Mouse (Mus musculus): ENCODE measurements around the gene St8sia2. TPM values are rescaled to one million over a fixed set of nuclear protein-coding genes. Genes with fewer than 3 reads are reported as not detected.

The St8sia2 gene
- polyA plus RNA-seq, 1 experiment from 2014 or later: 0.57 TPM

GRCm38 (mm10) chr7:73954441-73954840 is 59.0 kb downstream of the St8sia2 start:
- H3K4me3 ChIP-seq: no peak overlapping the region
- H3K36me3 ChIP-seq: no peaks in the 10 kb centered on the region
- no peaks in the 10 kb centered on the region for H3K27me3 ChIP-seq (replicated peaks)
- H3K4me1 ChIP-seq: no peaks in the 10 kb centered on the region
- H3K4me2 ChIP-seq: no peak overlapping the region
- no peak overlapping the region for H3K9ac ChIP-seq
- no peak for ATAC-seq
- 52% methylated on average over 5 of the region's 5 CpGs for WGBS (ENCODE audit: insufficient replicate concordance)
- no peaks in the 10 kb centered on the region for H3K9me3 ChIP-seq (replicated peaks)
- H3K27ac ChIP-seq: no peak overlapping the region

GRCm38 (mm10) chr7:73953131-73953530 is 60.4 kb downstream of the St8sia2 start:
- Histone ChIP-seq H3K4me2 (no peak overlapping the region), H3K27ac (no peak overlapping the region), H3K4me3 (no peak overlapping the region), H3K9me3 (replicated peaks) (no peaks in the 10 kb centered on the region), H3K9ac (no peak overlapping the region), H3K27me3 (replicated peaks) (no peaks in the 10 kb centered on the region), H3K36me3 (no peaks in the 10 kb centered on the region), H3K4me1 (no peaks in the 10 kb centered on the region)
- ATAC-seq: no peak
- WGBS (ENCODE audit: insufficient replicate concordance): 63% methylated on average over 4 of the region's 4 CpGs

- H3K27ac ChIP-seq: no peak overlapping the region
- H3K4me2 ChIP-seq: no peak overlapping the region
- ATAC-seq: no peak
- no peaks in the 10 kb centered on the region for H3K27me3 ChIP-seq (replicated peaks)
- no peaks in the 10 kb centered on the region for H3K36me3 ChIP-seq
- no peaks in the 10 kb centered on the region for H3K4me1 ChIP-seq
- no peaks in the 10 kb centered on the region for H3K9me3 ChIP-seq (replicated peaks)
- 68% methylated on average over 4 of the region's 4 CpGs for WGBS (ENCODE audit: insufficient replicate concordance)
- H3K9ac ChIP-seq: no peak overlapping the region
- no peak overlapping the region for H3K4me3 ChIP-seq
Observed at GRCm38 (mm10) chr7:73941640-73942039, 71.8 kb downstream of the St8sia2 start.

GRCm38 (mm10) chr7:73939236-73939635 is 74.3 kb downstream of the St8sia2 start:
- no peak for ATAC-seq
- no peak overlapping the region for H3K27ac ChIP-seq
- no peaks in the 10 kb centered on the region for H3K36me3 ChIP-seq
- H3K27me3 ChIP-seq (replicated peaks): no peaks in the 10 kb centered on the region
- H3K4me1 ChIP-seq: no peaks in the 10 kb centered on the region
- no peak overlapping the region for H3K4me3 ChIP-seq
- no peak overlapping the region for H3K4me2 ChIP-seq
- H3K9ac ChIP-seq: no peak overlapping the region
- no peaks in the 10 kb centered on the region for H3K9me3 ChIP-seq (replicated peaks)
- WGBS (ENCODE audit: insufficient replicate concordance): 69% methylated on average over 8 of the region's 8 CpGs

GRCm38 (mm10) chr7:73938046-73938810 is 75.3 kb downstream of the St8sia2 start:
- H3K9ac ChIP-seq: no peak overlapping the region
- H3K4me2 ChIP-seq: no peak overlapping the region
- no peaks in the 10 kb centered on the region for H3K9me3 ChIP-seq (replicated peaks)
- no peaks in the 10 kb centered on the region for H3K36me3 ChIP-seq
- no peaks in the 10 kb centered on the region for H3K27me3 ChIP-seq (replicated peaks)
- no peak overlapping the region for H3K27ac ChIP-seq
- H3K4me1 ChIP-seq: no peaks in the 10 kb centered on the region
- WGBS (ENCODE audit: insufficient replicate concordance): 71% methylated on average over 7 of the region's 7 CpGs
- no peak overlapping the region for H3K4me3 ChIP-seq
- ATAC-seq: no peak

GRCm38 (mm10) chr7:73936119-73936518 is 77.4 kb downstream of the St8sia2 start:
- Histone ChIP-seq H3K4me3 (no peak overlapping the region), H3K4me2 (no peak overlapping the region), H3K27me3 (replicated peaks) (no peaks in the 10 kb centered on the region), H3K36me3 (no peaks in the 10 kb centered on the region), H3K9me3 (replicated peaks) (no peaks in the 10 kb centered on the region), H3K27ac (no peak overlapping the region), H3K9ac (no peak overlapping the region), H3K4me1 (no peaks in the 10 kb centered on the region)
- 36% methylated on average over 3 of the region's 3 CpGs for WGBS (ENCODE audit: insufficient replicate concordance)
- ATAC-seq: no peak

- Histone ChIP-seq H3K9me3 (replicated peaks) (no peaks in the 10 kb centered on the region), H3K36me3 (no peaks in the 10 kb centered on the region), H3K4me2 (no peak overlapping the region), H3K27ac (no peak overlapping the region), H3K4me3 (no peak overlapping the region), H3K4me1 (no peaks in the 10 kb centered on the region), H3K9ac (no peak overlapping the region), H3K27me3 (replicated peaks) (no peaks in the 10 kb centered on the region)
- 40% methylated on average over 2 of the region's 2 CpGs for WGBS (ENCODE audit: insufficient replicate concordance)
- ATAC-seq: no peak
Observed at GRCm38 (mm10) chr7:73935703-73936102, 77.8 kb downstream of the St8sia2 start.

- Histone ChIP-seq H3K4me1 (no peaks in the 10 kb centered on the region), H3K36me3 (no peaks in the 10 kb centered on the region), H3K27me3 (replicated peaks) (no peaks in the 10 kb centered on the region), H3K9me3 (replicated peaks) (no peaks in the 10 kb centered on the region), H3K27ac (no peak overlapping the region), H3K9ac (no peak overlapping the region), H3K4me2 (no peak overlapping the region), H3K4me3 (no peak overlapping the region)
- WGBS (ENCODE audit: insufficient replicate concordance): 43% methylated on average over 3 of the region's 3 CpGs
- no peak for ATAC-seq
Observed at GRCm38 (mm10) chr7:73933036-73933435, 80.5 kb downstream of the St8sia2 start.

- Histone ChIP-seq H3K4me3 (no peak overlapping the region), H3K9me3 (replicated peaks) (no peaks in the 10 kb centered on the region), H3K27ac (no peak overlapping the region), H3K27me3 (replicated peaks) (no peaks in the 10 kb centered on the region), H3K4me1 (no peaks in the 10 kb centered on the region), H3K36me3 (no peaks in the 10 kb centered on the region), H3K4me2 (no peak overlapping the region), H3K9ac (no peak overlapping the region)
- ATAC-seq: no peak
- WGBS (ENCODE audit: insufficient replicate concordance): 76% methylated on average over 16 of the region's 16 CpGs
Observed at GRCm38 (mm10) chr7:73920921-73921485, 92.5 kb downstream of the St8sia2 start.

- ATAC-seq: no peak
- H3K9me3 ChIP-seq (replicated peaks): no peaks in the 10 kb centered on the region
- no peak overlapping the region for H3K27ac ChIP-seq
- no peak overlapping the region for H3K9ac ChIP-seq
- no peak overlapping the region for H3K4me3 ChIP-seq
- no peaks in the 10 kb centered on the region for H3K27me3 ChIP-seq (replicated peaks)
- WGBS (ENCODE audit: insufficient replicate concordance): 69% methylated on average over 9 of the region's 9 CpGs
- H3K36me3 ChIP-seq: no peaks in the 10 kb centered on the region
- no peak overlapping the region for H3K4me2 ChIP-seq
- no peaks in the 10 kb centered on the region for H3K4me1 ChIP-seq
Observed at GRCm38 (mm10) chr7:73917633-73918311, 95.7 kb downstream of the St8sia2 start.

- Histone ChIP-seq H3K27me3 (replicated peaks) (no peaks in the 10 kb centered on the region), H3K4me3 (no peak overlapping the region), H3K27ac (no peak overlapping the region), H3K4me2 (no peak overlapping the region), H3K9ac (no peak overlapping the region), H3K9me3 (replicated peaks) (no peaks in the 10 kb centered on the region), H3K4me1 (no peaks in the 10 kb centered on the region), H3K36me3 (no peaks in the 10 kb centered on the region)
- ATAC-seq: no peak
- 40% methylated on average over 4 of the region's 4 CpGs for WGBS (ENCODE audit: insufficient replicate concordance)
Observed at GRCm38 (mm10) chr7:73911899-73912298, 101.6 kb downstream of the St8sia2 start.

GRCm38 (mm10) chr7:73910843-73911242 is 102.6 kb downstream of the St8sia2 start:
- no peaks in the 10 kb centered on the region for H3K27me3 ChIP-seq (replicated peaks)
- WGBS (ENCODE audit: insufficient replicate concordance): 84% methylated on average over 4 of the region's 4 CpGs
- H3K4me1 ChIP-seq: no peaks in the 10 kb centered on the region
- H3K4me3 ChIP-seq: no peak overlapping the region
- no peaks in the 10 kb centered on the region for H3K36me3 ChIP-seq
- H3K9ac ChIP-seq: no peak overlapping the region
- H3K9me3 ChIP-seq (replicated peaks): no peaks in the 10 kb centered on the region
- ATAC-seq: no peak
- H3K4me2 ChIP-seq: no peak overlapping the region
- no peak overlapping the region for H3K27ac ChIP-seq
